Mouse (Mus musculus): ENCODE measurements at regions not wholly inside any gene's neighbourhood (a gene's known extent, or its start where the extent isn't known, plus 50 kb on each side); places are given as distances from the start of the nearest gene placed in this dataset.

DNA sequence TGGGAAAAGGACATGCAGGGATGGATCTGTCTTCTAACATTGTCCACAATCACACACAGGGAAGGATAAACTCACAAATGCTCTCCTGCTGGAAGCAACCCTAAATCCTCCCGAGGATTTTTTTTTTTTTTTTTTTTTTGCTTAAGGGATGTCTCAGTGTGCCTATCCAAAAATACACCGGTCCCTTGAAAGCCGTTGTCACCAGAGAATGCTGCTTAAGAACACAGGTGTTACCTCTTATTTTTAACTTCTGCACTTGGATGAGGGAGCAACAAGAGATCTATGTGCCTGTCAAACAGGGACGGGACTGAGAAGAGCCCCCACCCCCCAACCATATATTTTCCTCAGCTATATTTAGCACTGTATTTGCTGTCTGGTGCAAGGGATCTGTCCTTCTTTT is 375.8 kb downstream of the Tmem132b start:
- TF ChIP-seq GATA1 (IDR thresholded peaks at IDR 0.05; ENCODE audit: borderline replicate concordance, low read length) (no peak), CTCF (IDR thresholded peaks at IDR 0.05; ENCODE audit: low read depth, low read length) (no peak), POLR2AphosphoS5 (IDR thresholded peaks at IDR 0.05; ENCODE audit: insufficient replicate concordance, low read depth, low read length) (no peak), GATA2 (IDR thresholded peaks at IDR 0.05; ENCODE audit: borderline replicate concordance, low read depth, low read length) (no peak), TAL1 (conservative IDR thresholded peaks at IDR 0.05; ENCODE audit: low read depth, low read length) (no peak)
